Mouse (Mus musculus): ENCODE results near the gene Dnpep.

GRCm38 (mm10) chr1:75339337-75339736, 21.5 kb upstream of the Dnpep start:
- no peak for TF ChIP-seq CTCF (IDR thresholded peaks at IDR 0.05; ENCODE audit: insufficient read depth, low read depth, low read length)
- TF ChIP-seq POLR2A (IDR thresholded peaks at IDR 0.05; ENCODE audit: insufficient read depth, low read depth, low read length): no peak
